ENCODE assay signal across 8 mouse cellular contexts in genomic region chr1:189688388-189688750, GRCm38 (mm10). TPM values are rescaled to one million over a fixed set of nuclear protein-coding genes. Genes with fewer than 3 reads are reported as not detected.
DNase-seq lines count a peak whose midpoint lies in the region; ATAC-seq lines count a peak whose summit lies in the region.

No protein-coding gene starts in this region.

- H3K27me3 ChIP-seq in lung, embryonic 16.5 days (ENCODE audit: control insufficient read depth, insufficient read depth, low read depth, low read length), result no peaks in the 10 kb centered on the region
- H3K27me3 ChIP-seq in forebrain, embryonic 10.5 days (ENCODE audit: poor library complexity, severe bottlenecking), result no peaks in the 10 kb centered on the region
- no peaks in the 10 kb centered on the region for H3K27me3 ChIP-seq in limb, embryonic 10.5 days (ENCODE audit: low read depth, poor library complexity, severe bottlenecking)
- H3K27me3 ChIP-seq in neural tube, embryonic 15.5 days (replicated peaks), result no peaks in the 10 kb centered on the region

- peak overlapping the region; percentile 71 for H3K4me2 ChIP-seq in lung, embryonic 16.5 days (ENCODE audit: low read depth, low read length)
- peak overlapping the region; percentile 85 for H3K4me2 ChIP-seq in neural tube, embryonic 15.5 days

- peaks cover 15% of the 10 kb centered on the region for H3K36me3 ChIP-seq in lung, embryonic 16.5 days (ENCODE audit: control insufficient read depth, insufficient read depth, low read length)
- H3K36me3 ChIP-seq in forebrain, embryonic 10.5 days (replicated peaks), result peaks cover 28% of the 10 kb centered on the region
- peaks cover 26% of the 10 kb centered on the region for H3K36me3 ChIP-seq in limb, embryonic 10.5 days
- no peaks in the 10 kb centered on the region for H3K36me3 ChIP-seq in neural tube, embryonic 15.5 days

- 0 out of 2 replicates have a peak overlapping the region, but pooled peaks have one; percentile 25 for H3K27ac ChIP-seq in lung, embryonic 16.5 days (ENCODE audit: low read length)
- peak overlapping the region; percentile 97 for H3K27ac ChIP-seq in forebrain, embryonic 10.5 days
- H3K27ac ChIP-seq in limb, embryonic 10.5 days, result peak overlapping the region; percentile 91
- no peak overlapping the region for H3K27ac ChIP-seq in neural tube, embryonic 15.5 days (replicated peaks)

- 0% methylated on average over 15 of the region's 15 CpGs for WGBS in lung, embryonic 16.5 days
- WGBS in forebrain, embryonic 10.5 days, result 1% methylated on average over 15 of the region's 15 CpGs
- WGBS in limb, embryonic 10.5 days, result 2% methylated on average over 15 of the region's 15 CpGs
- 3% methylated on average over 13 of the region's 15 CpGs for WGBS in neural tube, embryonic 15.5 days

- peaks cover 16% of the 10 kb centered on the region for H3K4me1 ChIP-seq in lung, embryonic 16.5 days (replicated peaks; ENCODE audit: control insufficient read depth, insufficient read depth, low read length)
- peaks cover 47% of the 10 kb centered on the region for H3K4me1 ChIP-seq in forebrain, embryonic 10.5 days
- peaks cover 31% of the 10 kb centered on the region for H3K4me1 ChIP-seq in limb, embryonic 10.5 days
- H3K4me1 ChIP-seq in neural tube, embryonic 15.5 days, result peaks cover 17% of the 10 kb centered on the region

- peak overlapping the region; percentile 71 for H3K4me3 ChIP-seq in lung, embryonic 16.5 days (ENCODE audit: low read length)
- H3K4me3 ChIP-seq in forebrain, embryonic 10.5 days, result peak overlapping the region; percentile 94
- H3K4me3 ChIP-seq in limb, embryonic 10.5 days, result peak overlapping the region; percentile 77
- peak overlapping the region; percentile 54 for H3K4me3 ChIP-seq in neural tube, embryonic 15.5 days (replicated peaks)

- DNase-seq in lung, postnatal 4 days, result no peak
- no peak for DNase-seq in forebrain, embryonic 10.5 days (ENCODE audit: extremely low spot score, low spot score)
- no peak for DNase-seq in limb, embryonic 10.5 days (ENCODE audit: low spot score)
- DNase-seq in left cerebral cortex, postnatal 25 days (ENCODE audit: low spot score in 2 of 2), result no peak
- no peak for DNase-seq in gastrocnemius, postnatal 25 days
- no peak for DNase-seq in embryo, embryonic 10 days (ENCODE audit: low spot score)

- intact Hi-C loops in left cerebral cortex, postnatal 25 days (cut with DNase I), result no loop called here

- ATAC-seq in lung, embryonic 16.5 days (ENCODE audit: low read depth), result peak; percentile 37
- peak; percentile 64; the same call in 1 of the 2 replicates for ATAC-seq in neural tube, embryonic 15.5 days (ENCODE audit: low FRiP score)

- H3K9me3 ChIP-seq in lung, embryonic 16.5 days (ENCODE audit: control insufficient read depth, low read length), result no peaks in the 10 kb centered on the region
- no peaks in the 10 kb centered on the region for H3K9me3 ChIP-seq in forebrain, embryonic 10.5 days
- H3K9me3 ChIP-seq in limb, embryonic 10.5 days (replicated peaks), result no peaks in the 10 kb centered on the region
- no peaks in the 10 kb centered on the region for H3K9me3 ChIP-seq in neural tube, embryonic 15.5 days (replicated peaks)

- H3K9ac ChIP-seq in lung, embryonic 16.5 days (ENCODE audit: low read length), result peak overlapping the region; percentile 64
- H3K9ac ChIP-seq in neural tube, embryonic 15.5 days (replicated peaks), result no peak overlapping the region

RNA-seq across cellular contexts. Expression of gene Cenpf, which starts 0.5 kb away (rescaled TPM):
- polyA plus RNA-seq in lung, embryonic 16.5 days (2015; fragmentation: Nextera tagmentation; extraction: Ambion mirVana), result 92.2 and 94.9 TPM in 2 replicates
- polyA plus RNA-seq in forebrain, embryonic 10.5 days (2016; fragmentation: Nextera tagmentation; extraction: Ambion mirVana), result 131 and 136 TPM in 2 replicates
- polyA plus RNA-seq in limb, embryonic 10.5 days (2016; fragmentation: Nextera tagmentation; extraction: Ambion mirVana), result 78.5 and 93.0 TPM in 2 replicates
- 11.2 and 24.1 TPM in 2 replicates for polyA plus RNA-seq in neural tube, embryonic 15.5 days (2015; fragmentation: Nextera tagmentation; extraction: Ambion mirVana)
- total RNA-seq in left cerebral cortex, postnatal 25 days (2021), result under 1 TPM; 0.48 to 0.53 TPM
- 1 to 10 TPM; 1.0 to 1.1 TPM for total RNA-seq in gastrocnemius, postnatal 25 days (2021)

RNA-seq across cellular contexts. Expression of gene Ptpn14, which starts 39.7 kb away (rescaled TPM):
- 7.4 and 7.9 TPM in 2 replicates for polyA plus RNA-seq in lung, embryonic 16.5 days (2015; fragmentation: Nextera tagmentation; extraction: Ambion mirVana)
- 4.9 and 5.6 TPM in 2 replicates for polyA plus RNA-seq in forebrain, embryonic 10.5 days (2016; fragmentation: Nextera tagmentation; extraction: Ambion mirVana)
- 5.4 and 6.3 TPM in 2 replicates for polyA plus RNA-seq in limb, embryonic 10.5 days (2016; fragmentation: Nextera tagmentation; extraction: Ambion mirVana)
- polyA plus RNA-seq in neural tube, embryonic 15.5 days (2015; fragmentation: Nextera tagmentation; extraction: Ambion mirVana), result 1.4 and 4.8 TPM in 2 replicates
- total RNA-seq in left cerebral cortex, postnatal 25 days (2021), result 10 to 100 TPM; 10.6 to 12.7 TPM
- total RNA-seq in gastrocnemius, postnatal 25 days (2021), result 10 to 100 TPM; 10.7 to 13.9 TPM
